Mouse (Mus musculus): Measurements from ENCODE around the gene Ankrd65. TPM values are rescaled to one million over a fixed set of nuclear protein-coding genes. Genes with fewer than 3 reads are reported as not detected.
A peak's percentile ranks its signal among the peaks of the same experiment; 100 is the strongest.

Ankrd65 gene
- polyA plus RNA-seq, 1 experiment from 2014 or later = not detected

GRCm38 (mm10) chr4:155817533-155817932 is 27.3 kb downstream of the Ankrd65 start:
- Histone ChIP-seq H3K36me3 (ENCODE audit: control insufficient read depth, insufficient read depth, low read length) (peaks cover 89% of the 10 kb centered on the region), H3K9me3 (ENCODE audit: control insufficient read depth, low read length) (no peaks in the 10 kb centered on the region)

DNA sequence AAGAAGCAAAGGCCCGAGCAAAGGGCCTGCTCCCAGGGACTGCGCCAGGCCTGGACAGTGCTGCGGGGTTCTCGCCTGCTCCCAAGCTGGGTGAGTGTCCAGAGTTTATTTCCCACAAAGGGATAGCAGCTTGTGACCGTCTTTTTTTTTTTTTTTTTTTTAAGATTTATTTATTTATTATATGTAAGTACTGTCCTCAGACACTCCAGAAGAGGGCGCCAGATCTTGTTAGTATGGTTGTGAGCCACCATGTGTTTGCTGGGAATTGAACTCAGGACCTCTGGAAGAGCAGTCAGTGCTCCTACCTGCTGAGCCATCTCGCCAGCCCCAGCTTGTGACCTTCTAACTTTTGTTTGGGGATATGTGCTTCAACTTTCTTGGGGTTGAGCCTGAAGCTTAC is 30.8 kb downstream of the Ankrd65 start:
- H3K27ac ChIP-seq (replicated peaks; ENCODE audit: low read depth, low read length) = no peak overlapping the region
- no peak for ATAC-seq (ENCODE audit: low read depth)
- no peak overlapping the region for H3K9ac ChIP-seq (ENCODE audit: low read depth, low read length)

More at GRCm38 (mm10) chr4:155817533-155817932, 27.3 kb downstream of the Ankrd65 start:
- ATAC-seq (ENCODE audit: low read depth) (no peak), DNase-seq (ENCODE audit: low spot score) (no peak)
- Histone ChIP-seq H3K4me1 (ENCODE audit: control insufficient read depth, insufficient read depth, low read length) (peaks cover 10% of the 10 kb centered on the region), H3K4me3 (ENCODE audit: low read depth, low read length) (no peak overlapping the region), H3K4me2 (ENCODE audit: low read depth, low read length) (no peak overlapping the region), H3K27me3 (replicated peaks; ENCODE audit: control insufficient read depth, insufficient read depth, low read length) (no peaks in the 10 kb centered on the region), H3K9ac (ENCODE audit: low read depth, low read length) (no peak overlapping the region), H3K27ac (replicated peaks; ENCODE audit: low read depth, low read length) (no peak overlapping the region)
- WGBS = 81% methylated on average over 4 of the region's 4 CpGs

GRCm38 (mm10) chr4:155823443-155823842 is 33.2 kb downstream of the Ankrd65 start:
- 95% methylated on average over 16 of the region's 16 CpGs for WGBS
- H3K9me3 ChIP-seq (ENCODE audit: control insufficient read depth, low read length) = no peaks in the 10 kb centered on the region
- no peak for ATAC-seq (ENCODE audit: low read depth)

More for the DNA sequence above, 30.8 kb downstream of the Ankrd65 start:
- no peak for DNase-seq (ENCODE audit: low spot score)
- H3K4me2 ChIP-seq (ENCODE audit: low read depth, low read length) = no peak overlapping the region
- no peaks in the 10 kb centered on the region for H3K27me3 ChIP-seq (replicated peaks; ENCODE audit: control insufficient read depth, insufficient read depth, low read length)
- no peaks in the 10 kb centered on the region for H3K4me1 ChIP-seq (ENCODE audit: control insufficient read depth, insufficient read depth, low read length)
- WGBS = 82% methylated on average over 7 of the region's 7 CpGs
- peaks cover 96% of the 10 kb centered on the region for H3K36me3 ChIP-seq (ENCODE audit: control insufficient read depth, insufficient read depth, low read length)
- H3K9me3 ChIP-seq (ENCODE audit: control insufficient read depth, low read length) = no peaks in the 10 kb centered on the region
- H3K4me3 ChIP-seq (ENCODE audit: low read depth, low read length) = no peak overlapping the region

GRCm38 (mm10) chr4:155829866-155830265 is 39.6 kb downstream of the Ankrd65 start:
- Histone ChIP-seq H3K9ac (ENCODE audit: low read depth, low read length) (no peak overlapping the region; the same call in 1 of the 2 replicates), H3K27ac (replicated peaks; ENCODE audit: low read depth, low read length) (no peak overlapping the region), H3K4me1 (ENCODE audit: control insufficient read depth, insufficient read depth, low read length) (peaks cover 15% of the 10 kb centered on the region), H3K4me3 (ENCODE audit: low read depth, low read length) (no peak overlapping the region), H3K27me3 (replicated peaks; ENCODE audit: control insufficient read depth, insufficient read depth, low read length) (no peaks in the 10 kb centered on the region), H3K4me2 (ENCODE audit: low read depth, low read length) (no peak overlapping the region), H3K9me3 (ENCODE audit: control insufficient read depth, low read length) (no peaks in the 10 kb centered on the region), H3K36me3 (ENCODE audit: control insufficient read depth, insufficient read depth, low read length) (peaks cover 42% of the 10 kb centered on the region)
- ATAC-seq (ENCODE audit: low read depth) (no peak), DNase-seq (ENCODE audit: low spot score) (no peak)
- 90% methylated on average over 4 of the region's 4 CpGs for WGBS

More at GRCm38 (mm10) chr4:155823443-155823842, 33.2 kb downstream of the Ankrd65 start:
- H3K9ac ChIP-seq (ENCODE audit: low read depth, low read length) = no peak overlapping the region
- no peaks in the 10 kb centered on the region for H3K27me3 ChIP-seq (replicated peaks; ENCODE audit: control insufficient read depth, insufficient read depth, low read length)
- no peak overlapping the region for H3K4me2 ChIP-seq (ENCODE audit: low read depth, low read length)
- no peaks in the 10 kb centered on the region for H3K4me1 ChIP-seq (ENCODE audit: control insufficient read depth, insufficient read depth, low read length)
- H3K27ac ChIP-seq (replicated peaks; ENCODE audit: low read depth, low read length) = no peak overlapping the region
- H3K36me3 ChIP-seq (ENCODE audit: control insufficient read depth, insufficient read depth, low read length) = peaks cover 95% of the 10 kb centered on the region
- no peak for DNase-seq (ENCODE audit: low spot score)
- H3K4me3 ChIP-seq (ENCODE audit: low read depth, low read length) = no peak overlapping the region

- WGBS = 51% methylated on average over 8 of the region's 8 CpGs
- H3K4me2 ChIP-seq (ENCODE audit: low read depth, low read length) = peak overlapping the region; percentile 88
- peak overlapping the region; percentile 90 for H3K4me3 ChIP-seq (ENCODE audit: low read depth, low read length)
- ATAC-seq (ENCODE audit: low read depth) = no peak
- H3K36me3 ChIP-seq (ENCODE audit: control insufficient read depth, insufficient read depth, low read length) = peaks cover 36% of the 10 kb centered on the region
- H3K27me3 ChIP-seq (replicated peaks; ENCODE audit: control insufficient read depth, insufficient read depth, low read length) = no peaks in the 10 kb centered on the region
- peaks cover 15% of the 10 kb centered on the region for H3K4me1 ChIP-seq (ENCODE audit: control insufficient read depth, insufficient read depth, low read length)
- 0 out of 2 replicates have a peak overlapping the region, but pooled peaks have one; percentile 43 for H3K9ac ChIP-seq (ENCODE audit: low read depth, low read length)
- no peak overlapping the region; the same call in 1 of the 2 replicates for H3K27ac ChIP-seq (replicated peaks; ENCODE audit: low read depth, low read length)
- DNase-seq (ENCODE audit: low spot score) = no peak
- H3K9me3 ChIP-seq (ENCODE audit: control insufficient read depth, low read length) = no peaks in the 10 kb centered on the region
Observed at GRCm38 (mm10) chr4:155830596-155830995, 40.4 kb downstream of the Ankrd65 start.

GRCm38 (mm10) chr4:155831205-155831766 is 41.0 kb downstream of the Ankrd65 start, which contains the start of gene Aurkaip1:
TSS of gene Aurkaip1 (plus strand) at chr4:155831272.
- Histone ChIP-seq H3K9me3 (ENCODE audit: control insufficient read depth, low read length) (no peaks in the 10 kb centered on the region), H3K27ac (replicated peaks; ENCODE audit: low read depth, low read length) (peak within 1 kb of the TSS; percentile 85), H3K9ac (ENCODE audit: low read depth, low read length) (peak within 1 kb of the TSS; percentile 87), H3K4me1 (ENCODE audit: control insufficient read depth, insufficient read depth, low read length) (peaks cover 15% of the 10 kb centered on the region), H3K4me2 (ENCODE audit: low read depth, low read length) (peak within 1 kb of the TSS; percentile 88), H3K27me3 (replicated peaks; ENCODE audit: control insufficient read depth, insufficient read depth, low read length) (no peaks in the 10 kb centered on the region), H3K4me3 (ENCODE audit: low read depth, low read length) (peak within 1 kb of the TSS; percentile 90), H3K36me3 (ENCODE audit: control insufficient read depth, insufficient read depth, low read length) (peaks cover 31% of the 10 kb centered on the region)
- peak; percentile 97 for DNase-seq (ENCODE audit: low spot score)
- ATAC-seq (ENCODE audit: low read depth) = peak; percentile 95
- 1% methylated on average over 36 of the region's 49 CpGs for whole genome bisulfite sequencing

DNA sequence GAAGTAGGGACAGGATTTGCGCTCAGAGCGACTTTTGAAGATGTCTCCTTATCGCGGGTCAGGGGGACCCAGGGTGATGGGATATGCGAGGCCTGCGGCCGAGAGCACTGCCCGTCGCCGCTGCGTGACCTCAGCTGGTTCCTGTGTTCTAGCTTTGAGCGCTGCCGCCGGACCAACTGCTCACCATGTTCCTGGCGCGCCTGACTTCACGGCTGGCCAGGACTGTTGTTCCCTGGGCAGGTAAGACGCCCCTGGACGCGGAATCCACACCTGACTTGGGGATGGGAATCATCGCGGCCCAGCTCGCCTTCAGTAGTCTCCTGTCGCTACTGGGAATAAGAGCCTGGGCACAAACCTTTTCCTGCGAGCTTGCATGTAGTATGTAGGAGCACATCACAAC is 41.6 kb downstream of the Ankrd65 start:
- H3K4me1 ChIP-seq (ENCODE audit: control insufficient read depth, insufficient read depth, low read length) = peaks cover 15% of the 10 kb centered on the region
- H3K27me3 ChIP-seq (replicated peaks; ENCODE audit: control insufficient read depth, insufficient read depth, low read length) = no peaks in the 10 kb centered on the region
- peaks cover 26% of the 10 kb centered on the region for H3K36me3 ChIP-seq (ENCODE audit: control insufficient read depth, insufficient read depth, low read length)
- peak overlapping the region; percentile 88 for H3K4me2 ChIP-seq (ENCODE audit: low read depth, low read length)
- 1% methylated on average over 18 of the region's 25 CpGs for WGBS
- DNase-seq (ENCODE audit: low spot score) (no peak), ATAC-seq (ENCODE audit: low read depth) (no peak; the same call in 1 of the 2 replicates)
- peak overlapping the region; percentile 90 for H3K4me3 ChIP-seq (ENCODE audit: low read depth, low read length)
- H3K27ac ChIP-seq (replicated peaks; ENCODE audit: low read depth, low read length) = peak overlapping the region; percentile 85
- peak overlapping the region; percentile 87 for H3K9ac ChIP-seq (ENCODE audit: low read depth, low read length)
- no peaks in the 10 kb centered on the region for H3K9me3 ChIP-seq (ENCODE audit: control insufficient read depth, low read length)

DNA sequence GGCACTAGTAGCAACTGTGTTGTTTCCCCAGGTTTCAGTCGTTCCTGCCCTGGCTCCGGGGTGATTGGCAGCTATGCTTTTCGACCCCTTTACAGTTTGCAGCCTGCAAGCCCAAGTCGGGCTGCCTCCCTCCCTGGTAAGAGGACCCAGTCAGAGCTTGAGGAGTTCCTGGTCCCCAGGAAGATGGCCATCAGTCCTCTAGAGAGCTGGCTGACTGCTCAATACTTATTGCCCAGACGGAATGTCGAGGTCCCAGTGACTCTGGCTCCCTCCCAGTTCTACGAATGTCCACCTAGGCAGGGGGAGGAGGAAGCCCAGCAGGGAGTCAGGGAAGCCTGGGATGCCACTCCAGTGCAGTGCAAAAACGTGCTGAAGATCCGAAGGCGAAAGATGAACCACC is 42.1 kb downstream of the Ankrd65 start:
- WGBS = 57% methylated on average over 10 of the region's 10 CpGs
- Histone ChIP-seq H3K4me3 (ENCODE audit: low read depth, low read length) (peak overlapping the region; percentile 90), H3K4me1 (ENCODE audit: control insufficient read depth, insufficient read depth, low read length) (peaks cover 15% of the 10 kb centered on the region), H3K27ac (replicated peaks; ENCODE audit: low read depth, low read length) (no peak overlapping the region), H3K9me3 (ENCODE audit: control insufficient read depth, low read length) (no peaks in the 10 kb centered on the region), H3K4me2 (ENCODE audit: low read depth, low read length) (peak overlapping the region; percentile 88), H3K27me3 (replicated peaks; ENCODE audit: control insufficient read depth, insufficient read depth, low read length) (no peaks in the 10 kb centered on the region), H3K36me3 (ENCODE audit: control insufficient read depth, insufficient read depth, low read length) (peaks cover 22% of the 10 kb centered on the region), H3K9ac (ENCODE audit: low read depth, low read length) (peak overlapping the region; percentile 87)
- DNase-seq (ENCODE audit: low spot score) = no peak
- no peak for ATAC-seq (ENCODE audit: low read depth)

DNA sequence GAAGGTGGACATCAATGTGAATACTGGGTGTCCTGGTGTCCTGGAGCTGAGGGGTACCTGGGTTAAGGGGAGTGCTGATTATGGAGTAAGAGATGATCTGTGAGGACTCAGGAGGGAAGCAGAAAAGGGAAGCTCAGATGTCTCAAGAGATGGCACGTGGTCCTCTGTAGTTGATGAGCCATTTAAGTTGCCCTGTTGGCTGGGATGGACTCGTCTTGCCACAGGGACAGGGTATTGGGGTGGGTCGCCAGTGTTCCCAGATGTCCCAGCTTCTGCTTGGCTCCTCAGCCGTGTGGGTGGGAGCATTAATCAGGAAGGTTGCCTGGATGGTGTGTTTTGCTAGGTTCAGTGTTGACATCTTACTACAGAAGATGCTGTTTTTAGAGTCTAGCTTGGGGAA is 43.0 kb downstream of the Ankrd65 start:
- ATAC-seq (ENCODE audit: low read depth) = no peak
- no peaks in the 10 kb centered on the region for H3K27me3 ChIP-seq (replicated peaks; ENCODE audit: control insufficient read depth, insufficient read depth, low read length)
- no peak for DNase-seq (ENCODE audit: low spot score)
- 82% methylated on average over 4 of the region's 4 CpGs for WGBS
- H3K4me2 ChIP-seq (ENCODE audit: low read depth, low read length) = no peak overlapping the region
- H3K27ac ChIP-seq (replicated peaks; ENCODE audit: low read depth, low read length) = no peak overlapping the region
- H3K4me3 ChIP-seq (ENCODE audit: low read depth, low read length) = no peak overlapping the region
- peaks cover 14% of the 10 kb centered on the region for H3K36me3 ChIP-seq (ENCODE audit: control insufficient read depth, insufficient read depth, low read length)
- no peaks in the 10 kb centered on the region for H3K9me3 ChIP-seq (ENCODE audit: control insufficient read depth, low read length)
- peaks cover 21% of the 10 kb centered on the region for H3K4me1 ChIP-seq (ENCODE audit: control insufficient read depth, insufficient read depth, low read length)
- no peak overlapping the region for H3K9ac ChIP-seq (ENCODE audit: low read depth, low read length)

Data from embryonic facial prominence, embryonic 14.5 days (tissue).